Mouse (Mus musculus) ES-Bruce4 (cell line): Measurements from ENCODE around the gene Scnn1g. TPM values are rescaled to one million over a fixed set of nuclear protein-coding genes. Genes with fewer than 3 reads are reported as not detected.

Source experiments
- H3K27ac ChIP-seq: 2 replicates; pipeline ENCODE4 v1.5.1; 2012; ENCODE audit warnings: low read length, inconsistent platforms; ENCODE audit not compliant: insufficient read depth
- H3K27me3 ChIP-seq: 2 replicates; pipeline ENCODE4 v1.6.1; 2012; ENCODE audit warnings: mild to moderate bottlenecking, low read length, inconsistent platforms; ENCODE audit not compliant: control insufficient read depth, poor library complexity, insufficient read depth, severe bottlenecking
- H3K36me3 ChIP-seq: 2 replicates; pipeline ENCODE4 v1.6.1; 2012; ENCODE audit warnings: inconsistent platforms, mild to moderate bottlenecking, low read length, moderate library complexity; ENCODE audit not compliant: control insufficient read depth, poor library complexity, insufficient read depth, severe bottlenecking
- H3K4me1 ChIP-seq: one replicate; pipeline ENCODE4 v1.8.1; 2011; ENCODE audit warnings: low read length; ENCODE audit not compliant: control insufficient read depth, insufficient read depth
- H3K4me3 ChIP-seq: 2 replicates; pipeline ENCODE4 v1.5.1; 2011; ENCODE audit warnings: low read depth, mild to moderate bottlenecking, low read length
- H3K9ac ChIP-seq: 2 replicates; pipeline ENCODE4 v1.6.1; 2012; ENCODE audit warnings: low read depth, mild to moderate bottlenecking, inconsistent platforms; ENCODE audit not compliant: poor library complexity, severe bottlenecking
- H3K9me3 ChIP-seq: replicated peaks from 2 replicates; pipeline ENCODE4 v1.6.1; 2012; ENCODE audit warnings: mild to moderate bottlenecking, low read length, inconsistent platforms; ENCODE audit not compliant: control insufficient read depth, poor library complexity, insufficient read depth, severe bottlenecking
- CTCF ChIP-seq: IDR thresholded peaks from one replicate; pipeline ENCODE4 v1.8.1; 2011; ENCODE audit warnings: low read depth, low read length
- EP300 ChIP-seq: IDR thresholded peaks from 2 replicates; pipeline ENCODE4 v1.6.1; 2011; ENCODE audit warnings: low read depth, low read length; ENCODE audit not compliant: insufficient read depth
- POLR2A ChIP-seq: IDR thresholded peaks from one replicate; pipeline ENCODE4 v1.8.1; 2011; ENCODE audit warnings: low read length; ENCODE audit not compliant: insufficient read depth
- polyA plus RNA-seq: library from polyadenylated mRNA; stranded (reverse); fragments of >200 nt; gene quantifications from 2 replicates; pipeline ENCODE4 v1.2.4, GENCODE M21; 2011; ENCODE audit warnings: low read depth; ENCODE audit not compliant: missing spikeins, insufficient read depth, insufficient read length

Scnn1g gene
- polyA plus RNA-seq, 1 experiment, result not detected

- no peaks in the 10 kb centered on the region for H3K4me1 ChIP-seq
- H3K27ac ChIP-seq, result no peak overlapping the region
Observed at GRCm38 (mm10) chr7:121805811-121806496, 71.7 kb downstream of the Scnn1g start.

GRCm38 (mm10) chr7:121807726-121808580, 73.7 kb downstream of the Scnn1g start:
- TF ChIP-seq POLR2A, result no peak
- no peak for TF ChIP-seq EP300
- no peak for TF ChIP-seq CTCF
- Histone ChIP-seq H3K9ac (no peak overlapping the region), H3K27ac (no peak overlapping the region), H3K4me1 (no peaks in the 10 kb centered on the region), H3K36me3 (no peaks in the 10 kb centered on the region), H3K4me3 (no peak overlapping the region), H3K9me3 (no peaks in the 10 kb centered on the region), H3K27me3 (no peaks in the 10 kb centered on the region)

More at GRCm38 (mm10) chr7:121805811-121806496, 71.7 kb downstream of the Scnn1g start:
- TF ChIP-seq CTCF (no peak), EP300 (no peak), POLR2A (no peak)
- no peak overlapping the region for H3K4me3 ChIP-seq
- no peaks in the 10 kb centered on the region for H3K27me3 ChIP-seq
- no peaks in the 10 kb centered on the region for H3K36me3 ChIP-seq
- no peaks in the 10 kb centered on the region for H3K9me3 ChIP-seq
- no peak overlapping the region for H3K9ac ChIP-seq

Other genes with a start within 250 kb of the Scnn1g start
- gene Usp31, start 27.2 kb upstream of the Scnn1g start, polyA plus RNA-seq, result 20.3 and 24.0 TPM in 2 replicates
- gene Scnn1b, start 130.6 kb downstream of the Scnn1g start, polyA plus RNA-seq, result not detected in 2 replicates
- 19.0 and 21.7 TPM in 2 replicates for gene Cog7, start 247.2 kb downstream of the Scnn1g start, polyA plus RNA-seq